Mouse (Mus musculus): ENCODE data around the gene Iars2.
"Not testable (repeated sequence)": the region's sequence is repeated elsewhere in the genome, so short reads cannot be mapped to it uniquely, and the experiment has no call there.

Gene Iars2

GRCm38 (mm10) chr1:185331364-185331763 lies 2.2 kb upstream of the Iars2 start:
- DNase-seq: no peak

- no peak for DNase-seq
Measured at GRCm38 (mm10) chr1:185329851-185330250, 655 bp upstream of the Iars2 start.

GRCm38 (mm10) chr1:185327754-185328345 lies 1.3 kb downstream of the Iars2 start:
- not testable (repeated sequence) for DNase-seq

GRCm38 (mm10) chr1:185315846-185316568 lies 13.2 kb downstream of the Iars2 start:
- no peak for DNase-seq

GRCm38 (mm10) chr1:185314546-185314945 lies 14.7 kb downstream of the Iars2 start:
- no peak for DNase-seq

GRCm38 (mm10) chr1:185311949-185312348 lies 17.2 kb downstream of the Iars2 start:
- no peak for DNase-seq

GRCm38 (mm10) chr1:185308908-185309307 lies 20.3 kb downstream of the Iars2 start:
- peak; percentile 30 for DNase-seq

GRCm38 (mm10) chr1:185308334-185308733 lies 20.9 kb downstream of the Iars2 start:
- DNase-seq: no peak

- no peak for DNase-seq
Measured at GRCm38 (mm10) chr1:185307645-185308044, 21.6 kb downstream of the Iars2 start.

GRCm38 (mm10) chr1:185306836-185307235 lies 22.4 kb downstream of the Iars2 start:
- DNase-seq: no peak

- DNase-seq: no peak
Measured at GRCm38 (mm10) chr1:185302816-185303215, 26.4 kb downstream of the Iars2 start.

- no peak for DNase-seq
Measured at GRCm38 (mm10) chr1:185298496-185298895, 30.7 kb downstream of the Iars2 start.

GRCm38 (mm10) chr1:185296850-185297249 lies 32.3 kb downstream of the Iars2 start:
- DNase-seq: no peak

GRCm38 (mm10) chr1:185292646-185293360 lies 36.4 kb downstream of the Iars2 start:
- DNase-seq: peak; percentile 16

GRCm38 (mm10) chr1:185291336-185291735 lies 37.9 kb downstream of the Iars2 start:
- DNase-seq: no peak

GRCm38 (mm10) chr1:185289231-185289630 lies 40.0 kb downstream of the Iars2 start:
- no peak for DNase-seq

- no peak for DNase-seq
Measured at GRCm38 (mm10) chr1:185287066-185287465, 42.1 kb downstream of the Iars2 start.

- peak; percentile 86 for DNase-seq
Measured at GRCm38 (mm10) chr1:185285171-185285570, 44.0 kb downstream of the Iars2 start.

- DNase-seq: peak; percentile 69
Measured at GRCm38 (mm10) chr1:185284740-185285139, 44.5 kb downstream of the Iars2 start.

GRCm38 (mm10) chr1:185283247-185283646 lies 45.9 kb downstream of the Iars2 start:
- DNase-seq: no peak

- peak; percentile 40 for DNase-seq
Measured at GRCm38 (mm10) chr1:185282846-185283245, 46.4 kb downstream of the Iars2 start.

- no peak for DNase-seq
Measured at GRCm38 (mm10) chr1:185280616-185281015, 48.6 kb downstream of the Iars2 start.

GRCm38 (mm10) chr1:185279288-185279687 lies 49.9 kb downstream of the Iars2 start:
- DNase-seq: no peak

GRCm38 (mm10) chr1:185277022-185277421 lies 52.2 kb downstream of the Iars2 start:
- peak; percentile 38 for DNase-seq

Measured in kidney, postnatal 10 days (tissue).